Mouse (Mus musculus): ENCODE measurements around the gene Parp3.

Parp3 gene

DNA sequence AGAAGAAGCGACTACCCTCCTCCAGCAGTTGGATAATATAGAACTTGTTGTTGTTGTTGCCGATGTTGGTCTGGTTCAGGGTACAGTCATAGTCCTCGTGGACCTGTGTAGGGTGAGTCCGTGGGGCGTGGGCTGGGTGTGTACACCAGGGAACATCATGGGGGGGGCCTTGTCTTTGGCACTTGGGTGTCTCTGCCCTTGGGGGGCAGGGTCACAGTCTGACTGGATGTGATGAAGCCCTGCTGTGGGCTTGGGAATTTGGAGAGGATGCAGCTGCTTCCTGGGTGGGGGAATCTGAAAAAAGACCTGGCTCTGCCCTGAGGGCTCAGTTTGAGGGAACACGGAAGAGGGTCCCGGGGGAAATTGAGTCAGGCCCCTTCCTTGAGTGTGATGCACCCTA is 1.7 kb downstream of the Parp3 start:
- DNase-seq (ENCODE audit: low read depth, low spot score) = no peak

DNA sequence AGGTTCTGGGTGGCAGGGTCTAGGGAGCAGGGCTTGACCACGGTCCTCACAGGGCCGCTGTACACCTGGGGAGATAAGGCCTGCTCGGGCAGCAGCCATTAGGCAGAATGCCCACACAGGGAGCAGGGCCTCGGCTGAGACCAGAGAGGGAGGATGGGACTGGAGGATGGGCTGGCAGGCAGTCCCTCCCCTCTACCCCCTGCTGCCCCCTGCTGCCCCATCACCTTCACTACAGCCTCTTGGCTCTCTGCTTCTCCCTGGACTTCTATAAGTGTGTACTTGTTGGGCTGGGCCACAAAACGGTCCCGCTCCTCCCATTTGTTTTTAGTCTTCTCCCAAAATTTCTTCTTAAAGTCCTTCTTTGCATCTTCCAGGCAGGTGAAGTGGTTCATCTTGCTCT is 2.3 kb downstream of the Parp3 start:
- DNase-seq (ENCODE audit: low read depth, low spot score) = no peak

DNA sequence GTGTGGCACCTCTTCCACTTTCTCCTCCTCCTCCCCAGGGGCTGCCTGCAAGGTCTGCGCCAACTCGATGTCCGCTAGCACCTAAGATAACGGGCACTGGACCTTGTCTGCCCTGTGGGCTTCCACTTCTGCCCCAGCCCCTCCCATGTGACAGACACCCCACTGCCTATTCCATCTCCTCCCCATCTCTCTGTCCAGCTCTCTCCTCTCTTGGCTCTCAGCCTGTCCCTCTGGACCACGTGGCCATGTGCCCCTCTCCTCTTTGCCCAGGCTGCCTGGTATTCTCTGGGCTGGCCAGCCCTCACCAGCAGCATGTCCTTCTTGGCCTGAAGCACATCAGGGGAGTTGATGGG is 3.0 kb downstream of the Parp3 start:
- DNase-seq (ENCODE audit: low read depth, low spot score) = no peak

DNA sequence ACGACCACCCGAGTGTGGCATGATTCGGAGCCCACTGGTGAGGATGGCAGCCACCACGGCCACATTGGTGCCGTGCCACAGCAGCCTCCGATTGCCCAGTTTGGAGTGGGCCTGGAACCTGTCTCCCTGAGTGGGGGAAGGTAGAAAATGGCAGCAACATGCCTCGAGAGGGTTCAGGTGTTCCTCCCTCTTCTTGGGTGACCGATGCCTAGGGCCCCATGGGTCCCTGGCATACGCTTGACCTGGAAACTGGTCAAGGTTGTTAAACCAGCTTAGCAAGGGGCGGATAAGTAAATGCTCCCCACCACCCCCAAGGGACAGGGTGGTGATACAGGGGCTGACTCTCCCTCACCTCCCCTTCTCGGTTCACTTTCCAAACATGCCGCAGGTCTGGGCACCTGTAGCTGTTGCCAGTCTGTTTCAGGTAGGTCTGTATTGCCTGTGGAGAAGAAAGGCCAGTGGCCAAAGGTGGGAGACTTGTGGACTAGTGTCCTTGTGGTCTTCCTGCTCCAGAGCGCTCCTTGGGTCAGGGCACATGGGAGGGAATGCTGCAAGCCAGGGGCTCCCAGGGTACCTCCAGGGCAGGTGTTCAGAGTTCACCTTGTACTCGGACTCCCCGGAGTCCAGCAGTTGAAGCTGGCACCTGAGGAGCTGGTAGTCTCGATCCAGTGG is 3.5 kb downstream of the Parp3 start:
- DNase-seq (ENCODE audit: low read depth, low spot score) = no peak

DNA sequence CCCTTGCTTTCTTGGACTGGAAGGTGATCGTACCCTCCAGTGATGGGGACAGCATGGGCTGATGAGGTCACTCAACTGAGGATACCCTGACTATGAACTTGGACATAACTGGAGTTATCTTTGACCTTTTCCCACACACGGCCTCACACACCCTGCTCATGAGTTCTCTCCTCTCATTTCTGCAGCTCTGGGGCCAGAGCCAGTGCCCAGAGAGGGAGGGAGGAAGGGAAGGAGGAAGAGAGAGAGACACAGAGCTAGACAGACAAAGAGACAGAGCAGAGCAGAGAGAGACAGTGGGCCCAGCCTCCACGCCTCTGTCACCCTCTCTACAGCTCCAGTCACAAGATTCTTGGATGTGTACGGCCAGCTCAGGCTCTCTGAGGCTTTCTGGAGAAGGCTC is 4.4 kb downstream of the Parp3 start:
- no peak for DNase-seq (ENCODE audit: low read depth, low spot score)

DNA sequence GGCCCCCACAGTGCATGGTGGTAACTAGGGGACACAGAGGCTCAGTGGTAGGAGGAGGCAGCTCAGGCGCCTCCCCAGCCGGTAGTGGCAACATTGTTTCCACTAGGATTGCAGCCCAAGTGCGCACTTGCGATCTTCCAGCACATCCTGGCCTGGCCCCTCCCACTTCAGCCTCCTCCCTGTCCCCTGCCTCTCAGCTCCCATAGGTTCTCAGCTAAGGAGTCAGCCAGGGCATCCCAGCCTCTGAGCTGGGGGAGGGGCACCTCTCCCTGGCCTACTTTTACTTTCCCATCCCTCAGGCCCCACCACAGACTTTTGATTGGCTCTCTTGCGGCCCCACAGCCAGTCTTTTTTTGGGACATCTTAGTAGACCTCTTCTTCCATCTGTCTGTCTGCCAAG is 4.9 kb downstream of the Parp3 start:
- DNase-seq (ENCODE audit: low read depth, low spot score) = no peak

- DNase-seq (ENCODE audit: low read depth, low spot score) = no peak
Observed at GRCm38 (mm10) chr9:106470991-106471750, 5.6 kb downstream of the Parp3 start.

- DNase-seq (ENCODE audit: low read depth, low spot score) = no peak
Observed at GRCm38 (mm10) chr9:106469776-106470175, 7.0 kb downstream of the Parp3 start.

- no peak for DNase-seq (ENCODE audit: low read depth, low spot score)
Observed at GRCm38 (mm10) chr9:106469317-106469716, 7.4 kb downstream of the Parp3 start.

DNA sequence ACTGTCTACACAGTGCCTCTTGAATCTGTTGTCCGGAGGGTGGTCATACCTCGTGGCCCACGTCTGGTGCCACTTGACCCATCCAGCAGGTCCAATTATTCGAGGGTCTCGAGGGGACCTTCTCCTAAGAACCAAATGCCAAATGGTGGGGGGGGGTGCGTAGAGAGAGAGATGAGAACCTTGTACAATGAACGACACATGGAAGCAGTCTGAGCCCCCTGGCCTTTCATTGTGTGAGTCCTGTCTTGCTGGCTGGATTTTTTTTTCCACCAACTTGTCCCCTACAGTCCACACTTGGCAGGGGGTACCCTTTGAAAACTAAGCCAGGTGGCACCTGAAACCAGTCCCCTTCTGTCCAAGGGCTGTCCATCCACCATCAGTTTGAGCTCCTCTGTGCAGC is 9.0 kb downstream of the Parp3 start:
- no peak for DNase-seq (ENCODE audit: low read depth, low spot score)

DNA sequence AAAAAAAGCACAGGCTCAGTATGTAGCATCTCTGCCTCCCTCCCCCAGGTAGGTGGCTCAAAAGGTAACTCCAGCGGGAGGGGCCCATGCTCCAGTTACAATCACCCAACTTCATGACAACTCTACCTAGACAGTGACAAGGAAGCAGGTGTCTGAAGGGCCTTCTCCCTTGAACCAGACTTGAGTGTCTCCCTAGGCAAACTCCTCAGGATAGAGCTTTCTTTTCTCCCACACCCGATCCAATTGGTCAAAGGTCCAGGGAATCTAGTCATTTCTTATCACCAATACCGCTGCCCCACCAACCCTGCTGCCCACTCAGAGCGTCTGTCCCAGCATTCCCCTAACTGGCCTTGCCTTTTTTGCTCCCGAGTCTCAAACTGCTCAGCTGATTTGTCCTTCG is 10.0 kb downstream of the Parp3 start:
- no peak for DNase-seq (ENCODE audit: low read depth, low spot score)

- no peak for DNase-seq (ENCODE audit: low read depth, low spot score)
Observed at GRCm38 (mm10) chr9:106465571-106466200, 11.1 kb downstream of the Parp3 start, which contains the start of gene Gpr62. Gene Gpr62, minus strand, starts transcription at chr9:106465938.

DNA sequence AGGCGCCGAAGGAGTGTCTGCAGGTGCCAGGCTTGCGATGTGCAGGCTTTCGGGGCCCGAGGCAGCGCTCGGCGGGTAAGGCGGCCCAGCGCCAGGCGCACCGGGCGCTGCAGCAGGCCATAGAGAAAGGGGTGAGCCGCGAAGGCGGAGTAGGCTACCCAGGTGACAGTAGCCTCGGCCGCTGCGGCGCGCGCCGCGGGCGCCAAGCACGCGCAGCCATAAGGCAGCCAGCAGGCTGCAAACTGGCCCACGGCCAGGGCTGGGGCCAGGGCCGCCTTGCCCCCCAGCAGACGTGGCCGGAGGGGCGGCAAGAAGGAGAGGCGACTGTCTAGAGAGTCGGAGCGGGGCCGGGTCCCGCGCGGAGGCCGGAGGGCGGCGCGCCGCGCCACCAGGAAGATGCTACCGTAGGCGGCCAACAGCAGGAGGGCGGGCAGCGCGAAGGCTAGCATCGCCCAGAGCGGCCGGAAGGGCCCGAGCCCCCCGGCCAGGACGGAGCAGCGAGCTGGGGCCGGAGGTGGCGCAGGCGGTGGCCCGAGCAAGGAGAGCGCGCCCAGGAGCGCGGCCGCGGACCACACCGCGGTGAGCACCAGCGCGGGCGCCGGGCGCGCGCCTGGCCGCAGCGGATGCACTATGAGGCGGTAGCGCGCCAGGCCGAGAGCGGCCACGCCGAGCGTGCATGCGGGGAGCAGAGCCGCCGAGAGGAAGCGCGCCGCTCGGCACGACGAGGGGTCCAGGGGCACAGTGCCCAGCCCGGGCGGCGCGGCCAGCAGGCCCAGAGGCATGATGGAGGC is 11.8 kb downstream of the Parp3 start:
- no peak for DNase-seq (ENCODE audit: low read depth, low spot score)

DNA sequence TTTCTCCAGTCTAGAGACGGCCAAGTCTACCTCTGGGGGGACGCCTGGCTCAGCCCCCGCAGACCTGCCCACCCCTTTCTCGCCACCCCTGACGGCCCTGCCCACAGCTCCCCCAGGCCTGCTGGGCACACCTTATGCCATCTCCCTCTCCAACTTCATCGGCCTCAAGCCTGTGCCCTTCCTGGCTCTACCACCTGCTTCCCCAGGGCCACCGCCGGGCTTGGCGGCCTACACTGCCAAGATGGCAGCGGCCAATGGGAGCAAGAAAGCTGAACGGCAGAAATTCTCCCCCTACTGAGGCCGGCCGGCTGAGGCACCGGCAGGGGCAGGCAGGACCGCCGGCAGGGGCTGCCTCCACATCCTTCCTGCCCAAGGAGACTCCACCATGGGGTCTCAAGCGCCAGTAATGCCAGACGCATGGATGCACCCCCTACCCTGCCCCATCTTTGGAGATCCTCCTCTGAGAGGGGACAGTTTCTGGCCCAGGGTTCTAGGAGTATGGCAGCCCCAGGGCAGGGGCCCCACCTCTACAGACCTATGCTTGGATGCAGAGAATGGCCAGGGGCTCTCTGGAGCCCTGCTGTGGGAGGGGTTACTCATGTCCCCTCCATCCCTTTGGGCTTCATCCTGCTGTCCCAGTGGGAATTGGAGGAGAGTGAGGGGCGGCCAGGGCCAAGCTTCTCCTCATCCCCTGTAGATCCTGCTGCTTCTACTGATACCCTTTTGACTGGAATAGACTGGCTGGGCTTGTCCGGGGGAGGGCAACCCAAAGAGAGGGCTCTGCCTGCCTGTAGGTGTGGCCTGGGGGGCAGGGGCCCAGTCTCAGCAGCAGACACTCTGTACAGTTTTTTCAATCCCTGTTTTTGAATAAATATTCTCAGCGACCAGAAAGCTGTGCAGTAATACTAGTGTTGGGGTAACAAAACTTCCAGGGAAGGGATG is 13.4 kb downstream of the Parp3 start:
- DNase-seq (ENCODE audit: low read depth, low spot score) = no peak

GRCm38 (mm10) chr9:106462430-106462800 is 14.3 kb downstream of the Parp3 start:
- no peak for DNase-seq (ENCODE audit: low read depth, low spot score)

- DNase-seq (ENCODE audit: low read depth, low spot score) = no peak
Observed at GRCm38 (mm10) chr9:106461641-106462429, 14.9 kb downstream of the Parp3 start.

DNA sequence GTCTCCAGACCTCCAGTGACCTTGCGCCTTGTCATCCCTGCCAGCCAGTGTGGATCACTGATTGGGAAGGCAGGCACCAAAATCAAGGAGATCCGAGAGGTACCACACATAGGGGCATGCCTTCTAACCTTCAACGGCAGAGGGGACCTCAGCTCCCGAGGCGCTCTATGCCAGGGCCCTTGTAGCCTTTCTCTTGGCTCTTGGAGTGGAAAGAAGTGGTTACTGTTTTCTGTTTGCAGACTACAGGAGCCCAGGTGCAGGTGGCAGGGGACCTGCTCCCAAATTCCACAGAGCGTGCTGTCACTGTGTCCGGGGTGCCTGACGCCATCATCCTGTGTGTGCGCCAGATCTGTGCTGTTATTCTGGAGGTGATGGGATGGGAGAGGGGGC is 15.7 kb downstream of the Parp3 start:
- no peak for DNase-seq (ENCODE audit: low read depth, low spot score)

DNA sequence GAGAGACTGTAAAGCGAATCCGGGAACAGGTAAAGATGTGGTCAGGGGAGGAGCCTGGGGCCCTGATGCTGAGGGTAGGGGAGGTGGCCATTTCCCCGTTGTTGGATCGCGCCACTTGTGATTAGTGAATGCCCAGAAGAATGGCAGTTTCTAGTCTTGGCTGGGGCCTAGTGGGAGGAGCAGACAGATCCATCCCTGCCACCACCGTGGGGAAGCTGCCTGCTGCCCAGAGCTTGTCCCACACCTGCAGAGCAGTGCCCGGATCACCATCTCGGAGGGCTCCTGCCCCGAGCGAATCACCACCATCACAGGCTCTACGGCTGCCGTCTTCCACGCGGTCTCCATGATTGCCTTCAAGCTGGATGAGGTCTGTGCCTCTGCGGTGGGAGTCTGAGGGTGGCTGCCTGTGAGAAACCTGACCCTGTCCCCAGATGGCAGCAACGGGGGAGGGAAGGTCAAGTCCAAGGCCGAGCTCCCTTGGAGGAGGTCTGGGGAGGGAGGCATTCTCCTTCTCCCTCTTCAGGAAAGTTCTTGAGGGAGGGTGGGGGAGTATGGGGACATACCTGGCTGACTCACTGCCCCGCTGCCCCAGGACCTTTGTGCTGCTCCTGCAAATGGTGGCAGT is 16.2 kb downstream of the Parp3 start:
- no peak for DNase-seq (ENCODE audit: low read depth, low spot score)

DNA sequence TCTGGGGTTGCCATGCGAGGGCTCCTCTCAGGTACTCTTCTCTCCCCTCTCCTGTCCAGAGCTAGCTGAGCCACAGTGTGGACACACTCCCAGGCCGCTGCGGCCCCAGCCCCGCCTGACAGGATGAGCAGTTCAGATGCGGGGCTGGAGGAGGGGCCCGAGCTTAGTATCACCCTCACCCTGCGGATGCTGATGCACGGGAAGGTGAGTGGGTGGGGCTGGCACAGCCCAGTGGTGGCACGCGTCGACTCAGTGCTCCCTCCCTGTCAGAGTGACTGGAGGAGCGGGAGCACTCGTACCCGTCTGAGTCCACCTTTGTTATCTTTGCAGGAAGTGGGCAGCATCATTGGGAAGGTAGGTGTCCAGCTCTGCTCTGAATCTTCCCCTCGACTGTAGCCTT is 16.8 kb downstream of the Parp3 start:
- no peak for DNase-seq (ENCODE audit: low read depth, low spot score)

DNA sequence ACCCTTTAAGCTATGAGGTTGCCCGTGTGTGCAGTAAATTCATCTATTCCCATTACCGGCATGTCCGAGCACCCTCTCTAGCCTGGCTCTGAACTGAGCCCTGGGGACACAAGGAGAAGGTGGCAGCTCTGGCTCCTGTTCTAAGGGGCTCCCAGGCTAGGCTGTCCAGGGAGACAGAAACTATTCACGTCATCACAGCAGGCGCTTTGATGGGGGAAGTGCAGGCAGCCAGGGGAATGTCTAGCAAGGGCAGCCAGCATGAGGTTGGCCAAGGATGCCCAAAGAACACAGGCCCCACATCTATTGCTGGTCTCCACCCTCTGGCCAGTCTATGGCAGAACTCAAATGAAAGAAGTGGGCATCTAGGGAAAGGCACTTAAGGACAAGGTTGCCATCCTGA is 18.8 kb downstream of the Parp3 start:
- DNase-seq (ENCODE audit: low read depth, low spot score) = no peak

Data from retina, adult 2 months (tissue).